Mouse (Mus musculus) lung, postnatal 0 days (tissue): ENCODE results near the gene Rnf13. TPM values are rescaled to one million over a fixed set of nuclear protein-coding genes. Genes with fewer than 3 reads are reported as not detected.

ENCODE experiments used
- ATAC-seq: fragments of 200-750 bp; cut with Nextera tagmentation; 2 replicates; pipeline ENCODE4 v1.8.0; 2017; ENCODE audit warnings: moderate library complexity
- DNase-seq: peaks from one replicate; pipeline ENCODE4 v3.0.0-alpha.2; 2016; ENCODE audit warnings: low spot score
- H3K27ac ChIP-seq: fragments of 300-500 bp; sonication (generic); 2 replicates; pipeline ENCODE4 v1.5.1; 2014; ENCODE audit warnings: antibody characterized with exemption, mild to moderate bottlenecking, low read length, mixed read lengths
- H3K27me3 ChIP-seq: fragments of 300-500 bp; sonication (generic); replicated peaks from 2 replicates; pipeline ENCODE4 v1.6.1; 2014; ENCODE audit warnings: low read length, mixed read lengths; ENCODE audit not compliant: insufficient read depth
- H3K36me3 ChIP-seq: fragments of 300-500 bp; sonication (generic); 2 replicates; pipeline ENCODE4 v1.6.1; 2014; ENCODE audit warnings: low read length, mixed read lengths; ENCODE audit not compliant: insufficient read depth
- H3K4me1 ChIP-seq: fragments of 300-500 bp; sonication (generic); 2 replicates; pipeline ENCODE4 v1.6.1; 2014; ENCODE audit warnings: antibody characterized with exemption, low read depth, low read length, mixed read lengths; ENCODE audit not compliant: insufficient read depth
- H3K4me2 ChIP-seq: fragments of 300-500 bp; sonication (generic); replicated peaks from 2 replicates; pipeline ENCODE4 v1.6.1; 2014; ENCODE audit warnings: low read depth, mild to moderate bottlenecking, low read length, moderate library complexity, mixed read lengths
- H3K4me3 ChIP-seq: fragments of 300-500 bp; sonication (generic); 2 replicates; pipeline ENCODE4 v1.5.1; 2014; ENCODE audit warnings: low read depth, low read length
- H3K9ac ChIP-seq: fragments of 300-500 bp; sonication (generic); replicated peaks from 2 replicates; pipeline ENCODE4 v1.6.1; 2014; ENCODE audit warnings: low read depth, mild to moderate bottlenecking
- H3K9me3 ChIP-seq: fragments of 300-500 bp; sonication (generic); 2 replicates; pipeline ENCODE4 v1.6.1; 2016; ENCODE audit warnings: low read length, mixed read lengths
- CTCF ChIP-seq: IDR thresholded peaks from 2 replicates; pipeline ENCODE4 v1.5.1; 2016; ENCODE audit warnings: antibody characterized with exemption, mild to moderate bottlenecking
- EP300 ChIP-seq: IDR thresholded peaks from 2 replicates; pipeline ENCODE4 v1.6.1; 2016; ENCODE audit warnings: antibody characterized with exemption, mild to moderate bottlenecking, control low read depth
- WGBS: fragments of 180-500 bp; shearing (Covaris S2); extraction: QIAGEN DNeasy Blood & Tissue Kit; methylation state at CpG from one replicate; pipeline ENCODE4 v1.1.7; 2014; 5-methylcytosine and 5-hydroxymethylcytosine counted together
- polyA plus RNA-seq: library from polyadenylated mRNA; unstranded; fragments of >200 nt; fragmentation: Nextera tagmentation; extraction: Ambion mirVana; gene quantifications from 2 replicates; pipeline ENCODE4 v1.2.1, GENCODE M21; 2015

Rnf13 gene
- polyA plus RNA-seq, 1 experiment from 2014 or later = 155 TPM

DNA sequence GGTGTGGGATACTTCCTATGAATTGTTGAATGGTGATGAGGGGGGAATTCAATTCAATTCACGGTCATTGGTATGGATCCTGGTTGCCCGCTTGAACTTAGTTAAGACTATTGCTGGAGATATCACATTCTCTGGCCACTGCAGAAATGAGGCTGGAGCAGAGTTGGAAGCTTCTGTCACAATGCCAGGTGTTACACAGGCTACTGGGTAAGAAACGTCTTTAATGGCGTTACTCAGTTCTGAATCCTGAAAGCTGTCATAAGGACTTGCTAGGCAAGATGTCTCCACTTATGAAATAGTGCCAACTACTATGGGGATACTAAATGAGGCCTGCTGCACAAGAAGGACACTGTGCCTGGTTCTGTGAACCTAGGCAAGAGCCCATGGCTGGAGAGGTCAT lies 101.0 kb downstream of the Rnf13 start:
- H3K4me2 ChIP-seq = no peak overlapping the region
- TF ChIP-seq CTCF (no peak), EP300 (no peak)
- no peaks in the 10 kb centered on the region for H3K36me3 ChIP-seq
- ATAC-seq (no peak), DNase-seq (no peak)
- no peak overlapping the region for H3K27ac ChIP-seq
- H3K4me1 ChIP-seq = no peaks in the 10 kb centered on the region
- H3K9ac ChIP-seq = no peak overlapping the region
- no peaks in the 10 kb centered on the region for H3K27me3 ChIP-seq
- no peaks in the 10 kb centered on the region for H3K9me3 ChIP-seq
- 91% methylated on average over 4 of the region's 4 CpGs for WGBS
- H3K4me3 ChIP-seq = no peak overlapping the region

DNA sequence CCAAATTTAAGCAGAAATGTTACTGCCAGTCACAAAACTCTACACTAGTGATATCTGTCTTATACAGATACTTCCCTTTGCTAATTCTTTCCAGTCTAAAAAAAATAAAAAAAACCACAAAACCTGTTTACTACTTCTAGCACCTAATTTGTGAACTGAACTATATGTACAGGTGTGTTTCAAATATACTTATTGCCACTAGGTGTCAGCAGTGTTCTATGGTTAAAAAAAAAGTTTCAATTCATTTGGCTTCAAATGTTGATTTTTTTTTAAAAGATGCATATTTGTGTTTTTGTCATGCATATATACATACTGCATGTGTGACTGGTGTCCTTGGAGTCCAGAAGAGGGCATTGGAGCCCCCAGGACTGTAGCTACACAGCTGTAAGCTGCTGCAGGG lies 107.9 kb downstream of the Rnf13 start:
- Histone ChIP-seq H3K4me2 (no peak overlapping the region), H3K9ac (no peak overlapping the region), H3K36me3 (no peaks in the 10 kb centered on the region), H3K27ac (no peak overlapping the region), H3K4me3 (no peak overlapping the region), H3K27me3 (no peaks in the 10 kb centered on the region), H3K9me3 (no peaks in the 10 kb centered on the region), H3K4me1 (no peaks in the 10 kb centered on the region)
- ATAC-seq (no peak), DNase-seq (peak; percentile 63)
- 0 out of 2 replicates have a peak, but pooled peaks have one; percentile 21 for TF ChIP-seq EP300
- peak; percentile 66 for TF ChIP-seq CTCF

DNA sequence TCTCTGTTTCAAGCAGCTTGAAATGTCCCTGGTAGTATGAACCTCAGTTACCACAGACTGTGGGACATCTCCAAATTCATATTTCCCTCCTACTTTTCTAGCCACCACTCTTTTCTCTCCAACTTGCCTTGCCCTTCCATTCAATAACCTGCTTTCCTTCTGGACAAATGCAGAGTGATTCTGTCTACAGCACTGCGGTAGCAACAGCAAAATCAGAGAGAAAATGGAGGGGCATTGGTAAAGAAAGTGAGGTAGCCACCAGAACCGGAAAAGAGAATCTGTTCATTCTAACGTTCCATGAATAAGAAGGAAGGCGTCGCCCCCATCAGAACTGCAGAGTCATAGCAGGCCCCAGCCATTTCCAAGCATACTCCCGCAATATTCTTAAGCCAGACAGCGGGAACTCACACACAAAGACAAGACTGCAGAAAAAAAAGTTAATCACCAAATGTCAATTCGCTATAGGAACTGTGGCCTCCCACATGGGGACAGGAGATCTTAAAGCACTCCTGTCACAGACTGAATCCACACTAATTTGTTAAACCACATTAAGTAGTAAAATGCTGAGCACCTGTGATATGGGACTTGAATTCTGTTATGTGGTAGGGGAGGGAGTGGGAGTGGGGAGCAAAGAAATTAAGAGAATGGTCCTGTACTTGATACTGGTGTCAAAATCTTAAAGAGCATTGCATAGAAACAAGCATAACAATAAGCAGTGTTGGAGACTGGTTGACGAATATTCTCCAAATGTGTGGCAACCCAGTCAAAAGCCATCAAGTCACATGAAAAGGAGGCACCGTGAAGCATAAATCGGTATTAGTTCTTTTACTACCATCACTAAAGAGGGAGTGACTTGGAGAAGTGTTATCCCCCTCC lies 110.2 kb downstream of the Rnf13 start:
- Histone ChIP-seq H3K9ac (no peak overlapping the region), H3K27me3 (no peaks in the 10 kb centered on the region), H3K4me2 (peak overlapping the region; percentile 99), H3K4me1 (no peaks in the 10 kb centered on the region), H3K4me3 (peak overlapping the region; percentile 84; the same call in 1 of the 2 replicates), H3K9me3 (no peaks in the 10 kb centered on the region; the same call in 1 of the 2 replicates), H3K27ac (no peak overlapping the region), H3K36me3 (no peaks in the 10 kb centered on the region)
- peak; percentile 35 for DNase-seq
- WGBS = 26% methylated on average over 11 of the region's 11 CpGs
- ATAC-seq = no peak
- TF ChIP-seq EP300 = no peak
- TF ChIP-seq CTCF = no peak

DNA sequence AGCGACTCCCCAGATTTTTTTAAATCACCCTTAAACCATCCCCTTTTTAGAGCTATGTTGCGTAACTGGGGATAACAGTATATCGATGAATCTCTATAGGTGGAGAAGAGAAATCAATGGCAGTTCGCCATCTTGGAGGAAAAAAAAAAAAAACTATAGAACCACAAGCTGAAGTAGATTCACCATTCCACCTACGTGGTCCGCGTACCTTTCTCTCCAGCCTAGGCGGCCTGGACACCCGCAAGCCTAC lies 110.7 kb downstream of the Rnf13 start:
- Histone ChIP-seq H3K4me1 (no peaks in the 10 kb centered on the region), H3K9me3 (no peaks in the 10 kb centered on the region; the same call in 1 of the 2 replicates), H3K4me3 (peak overlapping the region; percentile 84), H3K27me3 (no peaks in the 10 kb centered on the region), H3K36me3 (no peaks in the 10 kb centered on the region), H3K27ac (no peak overlapping the region), H3K4me2 (peak overlapping the region; percentile 99), H3K9ac (peak overlapping the region; percentile 55)
- TF ChIP-seq EP300 = no peak
- TF ChIP-seq CTCF = no peak
- no peak for ATAC-seq
- 3% methylated on average over 9 of the region's 9 CpGs for WGBS
- DNase-seq = no peak

DNA sequence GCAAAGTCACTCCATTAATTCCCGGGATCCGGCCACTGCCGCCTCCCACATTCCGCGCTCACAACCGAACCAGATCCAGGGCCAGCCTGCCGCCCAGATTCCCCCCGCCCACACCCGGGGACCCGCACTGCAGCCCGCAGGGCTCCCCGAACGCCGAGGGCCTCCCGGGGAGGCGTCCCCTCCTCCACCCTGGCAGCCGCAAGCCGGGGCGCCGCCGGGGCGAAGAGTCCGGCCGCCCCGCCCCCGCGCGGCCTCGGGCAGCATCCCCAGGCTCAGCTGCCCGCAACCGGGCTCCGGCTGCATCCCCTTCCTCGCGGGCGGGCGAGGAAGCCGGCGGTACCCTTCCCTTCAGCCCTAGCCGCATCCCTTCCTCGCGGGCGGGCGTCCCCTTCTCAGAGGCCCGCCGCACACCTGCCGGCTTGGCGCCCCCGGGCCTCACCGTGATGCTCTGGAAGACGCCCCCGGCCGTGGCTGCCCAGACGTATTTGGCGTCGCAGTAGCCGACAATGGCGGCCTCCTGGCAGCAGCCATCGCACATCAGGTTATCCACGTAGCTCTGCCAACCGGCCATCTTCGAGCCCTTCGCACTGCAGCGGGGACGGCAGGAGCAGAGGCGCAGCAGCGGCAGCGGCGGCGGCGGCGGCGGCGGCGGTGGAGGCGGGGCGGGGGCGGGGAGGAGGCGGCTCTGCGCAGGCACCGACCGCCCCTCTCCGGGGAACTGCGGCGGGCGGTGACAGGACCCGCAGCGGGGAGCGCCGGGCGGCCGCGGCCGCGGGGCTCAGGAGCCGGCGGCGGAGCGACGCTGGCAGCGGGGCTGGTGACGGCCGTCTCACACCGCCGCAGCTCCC lies 111.3 kb downstream of the Rnf13 start:
- Histone ChIP-seq H3K36me3 (no peaks in the 10 kb centered on the region), H3K9me3 (no peaks in the 10 kb centered on the region; the same call in 1 of the 2 replicates), H3K4me2 (peak overlapping the region; percentile 99), H3K27me3 (no peaks in the 10 kb centered on the region), H3K9ac (peak overlapping the region; percentile 55), H3K27ac (peak overlapping the region; percentile 64), H3K4me1 (no peaks in the 10 kb centered on the region), H3K4me3 (peak overlapping the region; percentile 84)
- 2% methylated on average over 48 of the region's 104 CpGs for WGBS
- TF ChIP-seq EP300 (no peak), CTCF (0 out of 2 replicates have a peak, but pooled peaks have one; percentile 1)
- ATAC-seq (peak; percentile 94), DNase-seq (peak; percentile 74)

DNA sequence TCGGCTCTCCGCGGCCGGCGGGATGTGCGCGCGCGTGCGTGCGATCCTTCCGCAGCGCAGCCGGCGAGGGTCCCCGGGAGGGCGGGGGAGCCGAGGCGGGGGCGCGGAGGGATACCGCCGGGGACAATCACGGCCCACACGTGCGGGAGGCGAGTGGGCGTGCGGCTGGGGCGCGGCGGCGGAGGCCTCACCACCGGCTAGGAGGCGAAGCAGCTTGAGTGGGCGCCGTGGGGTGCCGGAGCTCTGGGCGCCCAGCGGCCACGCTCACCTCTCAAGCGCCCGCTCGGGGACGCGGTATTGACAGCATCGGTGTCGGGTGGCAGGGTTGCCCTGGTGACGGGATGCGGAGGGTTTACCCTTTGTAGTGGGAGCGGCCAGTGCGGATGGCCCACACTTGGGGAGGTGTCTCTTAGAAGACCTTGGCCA lies 111.9 kb downstream of the Rnf13 start, which contains the start of gene Pfn2:
Gene Pfn2 (minus strand): TSS at position 320 of the 426 bp plus-strand sequence.
- WGBS = 1% methylated on average over 37 of the region's 52 CpGs
- peak; percentile 85 for ATAC-seq
- peak; percentile 66 for DNase-seq

More for the DNA sequence above, 111.9 kb downstream of the Rnf13 start, which contains the start of gene Pfn2:
- Histone ChIP-seq H3K27me3 (no peaks in the 10 kb centered on the region), H3K9me3 (no peaks in the 10 kb centered on the region; the same call in 1 of the 2 replicates), H3K4me2 (peak within 1 kb of the TSS; percentile 99), H3K9ac (peak within 1 kb of the TSS; percentile 55), H3K27ac (peak within 1 kb of the TSS; percentile 64), H3K36me3 (no peaks in the 10 kb centered on the region), H3K4me3 (peak within 1 kb of the TSS; percentile 84), H3K4me1 (no peaks in the 10 kb centered on the region)
- TF ChIP-seq CTCF (no peak), EP300 (no peak)
